Mouse (Mus musculus) embryo, embryonic 9.5 days (tissue): ENCODE results near the gene Diaph2.
"Not testable (repeated sequence)": the region's sequence is repeated elsewhere in the genome, so short reads cannot be mapped to it uniquely, and the experiment has no call there.

Experiments
- DNase-seq: peaks from one replicate; pipeline ENCODE4 v3.0.0-alpha.2; 2017; ENCODE audit errors: extremely low spot score

Gene Diaph2

GRCm38 (mm10) chrX:129831903-129832302, 82.4 kb downstream of the Diaph2 start:
- DNase-seq: no peak

DNA sequence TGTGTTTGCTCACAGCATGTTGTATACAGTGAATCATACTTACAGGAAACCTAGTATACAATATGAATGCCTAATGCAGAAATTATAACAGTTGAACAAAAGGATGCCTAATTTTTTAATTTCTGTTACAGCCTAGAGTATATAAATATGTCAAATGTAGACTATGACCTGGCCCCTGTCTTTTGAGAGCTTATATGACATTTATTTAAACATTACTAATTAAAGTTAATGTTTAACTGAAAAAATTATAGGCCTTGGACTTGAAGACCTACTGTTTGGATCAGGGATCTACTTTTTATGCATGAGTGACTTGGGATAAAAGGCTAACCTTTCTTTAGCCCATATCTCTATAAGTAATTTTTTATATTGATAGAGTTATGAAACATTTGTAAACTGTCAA, 84.3 kb downstream of the Diaph2 start:
- no peak for DNase-seq

DNA sequence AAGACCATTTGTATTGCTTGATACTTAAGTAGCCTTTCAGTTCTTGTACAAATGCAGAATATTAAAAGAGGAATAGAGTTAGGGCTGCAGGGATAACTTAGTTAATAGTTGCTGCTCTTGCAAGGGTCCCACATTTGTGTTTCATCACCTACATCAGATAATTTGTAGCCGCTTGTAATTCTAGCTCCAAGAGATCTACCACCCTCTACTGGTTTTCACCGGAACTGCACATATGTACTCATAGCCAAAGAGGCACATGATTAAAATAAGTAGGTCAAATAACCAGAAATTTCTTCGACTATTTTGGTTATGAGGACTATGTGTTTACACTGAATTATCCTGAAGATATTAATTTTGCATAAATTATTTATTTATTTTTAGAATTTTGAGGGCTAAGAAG, 134.9 kb downstream of the Diaph2 start:
- peak; percentile 20 for DNase-seq

GRCm38 (mm10) chrX:129925806-129926205, 176.3 kb downstream of the Diaph2 start:
- DNase-seq: no peak

DNA sequence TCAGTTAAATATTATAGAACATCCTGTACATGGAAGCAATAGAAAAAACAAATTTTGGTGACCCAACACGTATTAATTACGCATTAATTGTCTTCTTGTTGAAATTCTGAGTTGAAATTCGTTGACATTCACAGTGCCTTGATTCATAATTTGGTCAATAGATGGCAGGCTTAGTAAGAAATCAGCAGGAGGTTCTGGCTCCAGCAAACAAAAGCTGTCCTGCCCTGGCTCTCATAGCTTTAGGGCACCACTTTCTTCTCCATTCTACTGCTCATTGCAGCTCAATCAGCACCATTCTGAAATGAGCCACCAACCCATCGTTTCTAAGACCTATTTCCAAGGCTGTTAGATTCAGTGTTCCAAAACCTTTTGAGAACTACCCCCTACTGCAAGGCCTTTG, 225.3 kb downstream of the Diaph2 start:
- no peak for DNase-seq

DNA sequence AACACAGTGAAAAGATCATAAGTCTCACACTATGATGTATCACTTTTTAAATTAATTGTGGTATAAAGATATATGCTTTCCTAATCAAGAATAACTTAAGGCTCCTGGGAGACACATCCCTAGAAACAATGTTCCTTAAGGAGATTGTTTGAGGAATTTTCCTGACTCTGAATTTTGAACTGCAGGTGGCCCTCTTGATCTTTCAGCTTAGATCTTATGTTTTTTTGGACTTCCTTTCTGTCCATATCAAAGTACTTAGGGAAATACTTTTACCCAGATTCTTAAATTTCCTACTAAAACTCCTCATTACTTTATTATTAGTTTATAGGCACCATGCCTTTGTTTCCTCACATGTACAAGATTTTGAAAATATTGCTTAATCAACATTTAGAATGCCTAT, 258.7 kb downstream of the Diaph2 start:
- DNase-seq: no peak

GRCm38 (mm10) chrX:130019735-130020134, 270.2 kb downstream of the Diaph2 start:
- no peak for DNase-seq

GRCm38 (mm10) chrX:130044525-130044924, 295.0 kb downstream of the Diaph2 start:
- DNase-seq: no peak

- DNase-seq: no peak
These were observed 399.7 kb downstream of the Diaph2 start for GRCm38 (mm10) chrX:130149216-130149615.

GRCm38 (mm10) chrX:130152164-130152563, 402.6 kb downstream of the Diaph2 start:
- no peak for DNase-seq

- DNase-seq: no peak
These were observed 423.6 kb downstream of the Diaph2 start for GRCm38 (mm10) chrX:130173126-130173525.

GRCm38 (mm10) chrX:130187891-130188290, 438.3 kb downstream of the Diaph2 start:
- no peak for DNase-seq

DNA sequence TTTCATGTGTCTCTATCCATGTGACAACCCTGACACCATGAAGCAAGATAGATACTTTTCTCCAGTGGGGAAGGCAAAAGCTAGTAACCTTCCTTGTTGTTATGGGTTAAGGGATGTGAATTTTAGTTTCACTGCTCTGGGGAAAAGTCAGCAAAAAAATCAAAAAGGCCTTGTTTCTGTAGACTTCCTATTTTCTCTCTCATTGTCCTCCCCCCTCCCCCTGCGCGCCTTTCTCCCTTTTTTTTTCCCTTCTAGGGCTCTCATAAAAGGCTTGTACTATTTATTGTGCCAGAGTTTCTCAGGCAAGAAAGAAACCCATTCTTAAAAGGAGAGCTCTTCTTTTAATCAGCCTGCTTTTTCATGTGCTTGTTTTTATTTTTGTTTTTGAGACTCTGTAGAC, 438.9 kb downstream of the Diaph2 start:
- DNase-seq: no peak

DNA sequence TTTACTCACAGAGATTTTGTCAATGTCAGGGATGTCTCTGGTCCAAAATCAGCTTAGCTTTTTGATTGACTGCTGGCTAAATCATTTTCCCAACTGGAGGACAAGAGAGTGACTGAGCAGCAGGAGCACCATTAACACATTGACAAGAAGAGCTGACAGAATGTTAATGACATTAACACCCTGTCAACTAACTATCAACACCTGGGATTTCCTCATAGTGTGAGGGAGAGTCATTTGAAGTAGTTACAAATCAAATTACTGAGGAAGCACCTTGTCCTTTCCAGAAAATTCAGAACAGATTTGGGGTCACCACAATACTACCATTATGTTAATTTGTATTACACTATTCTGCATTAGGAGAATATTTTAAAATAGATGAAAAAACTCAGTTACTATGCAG, 439.7 kb downstream of the Diaph2 start:
- DNase-seq: no peak

- not testable (repeated sequence) for DNase-seq
These were observed 447.9 kb downstream of the Diaph2 start for GRCm38 (mm10) chrX:130197412-130197811.

- no peak for DNase-seq
These were observed 455.7 kb downstream of the Diaph2 start for GRCm38 (mm10) chrX:130205243-130205642.

GRCm38 (mm10) chrX:130212227-130212626, 462.7 kb downstream of the Diaph2 start:
- no peak for DNase-seq

DNA sequence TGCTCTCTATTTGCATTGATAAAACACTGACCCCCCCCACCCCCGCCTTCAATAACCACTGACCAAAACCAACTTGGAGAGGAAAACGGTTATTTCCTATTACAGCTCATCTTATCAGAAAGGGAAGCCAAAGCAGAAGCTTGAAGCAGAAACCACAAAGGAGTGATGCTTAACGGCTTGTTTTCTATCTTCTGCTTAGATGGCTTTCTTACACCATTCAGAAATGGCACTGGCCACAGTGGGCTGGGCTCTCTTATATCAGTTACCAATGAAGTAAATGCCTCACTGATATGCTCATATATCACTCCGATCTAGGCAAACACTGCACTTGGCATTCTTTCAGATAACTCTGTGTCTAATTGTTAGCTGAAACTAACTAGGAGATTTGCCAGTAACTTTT, 463.2 kb downstream of the Diaph2 start:
- DNase-seq: no peak

GRCm38 (mm10) chrX:130230045-130230444, 480.5 kb downstream of the Diaph2 start:
- DNase-seq: no peak

DNA sequence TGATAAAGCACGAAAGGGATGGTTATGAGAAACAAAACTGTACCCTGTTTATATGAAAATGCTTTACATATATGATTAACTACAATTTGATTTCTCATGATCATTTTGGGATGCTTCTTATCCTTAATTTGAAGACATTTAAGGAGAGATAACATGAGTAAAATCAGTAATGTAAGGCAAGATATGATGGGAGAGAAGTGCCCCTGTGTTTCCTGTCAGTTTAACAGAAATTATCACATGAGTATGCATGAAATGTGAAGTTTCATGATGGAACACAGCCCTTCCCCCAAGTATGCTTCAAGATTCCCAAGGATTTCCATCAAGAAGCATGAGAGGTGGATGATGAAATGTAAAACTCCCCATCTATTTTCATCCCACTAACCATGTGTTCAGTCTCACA, 485.6 kb downstream of the Diaph2 start:
- DNase-seq: no peak

DNA sequence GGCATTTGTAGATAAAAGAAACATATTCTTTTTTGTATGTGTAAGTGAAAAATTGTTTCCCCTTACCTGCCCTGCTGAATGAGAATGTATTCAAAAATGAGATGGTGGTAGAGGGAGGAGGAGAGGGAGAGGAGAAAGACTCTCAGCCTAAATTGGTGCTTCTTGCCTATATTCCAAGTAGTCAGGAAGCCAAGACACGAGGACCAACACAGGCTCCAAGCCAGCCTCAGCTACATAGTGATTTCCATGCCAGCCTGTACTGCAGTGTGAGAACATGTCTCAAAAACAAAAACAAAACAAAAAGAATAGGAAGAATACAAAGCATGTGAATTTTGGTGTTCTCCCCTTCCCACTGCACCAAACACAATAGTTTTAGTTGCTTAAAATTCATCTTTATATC, 497.1 kb downstream of the Diaph2 start:
- DNase-seq: no peak

DNA sequence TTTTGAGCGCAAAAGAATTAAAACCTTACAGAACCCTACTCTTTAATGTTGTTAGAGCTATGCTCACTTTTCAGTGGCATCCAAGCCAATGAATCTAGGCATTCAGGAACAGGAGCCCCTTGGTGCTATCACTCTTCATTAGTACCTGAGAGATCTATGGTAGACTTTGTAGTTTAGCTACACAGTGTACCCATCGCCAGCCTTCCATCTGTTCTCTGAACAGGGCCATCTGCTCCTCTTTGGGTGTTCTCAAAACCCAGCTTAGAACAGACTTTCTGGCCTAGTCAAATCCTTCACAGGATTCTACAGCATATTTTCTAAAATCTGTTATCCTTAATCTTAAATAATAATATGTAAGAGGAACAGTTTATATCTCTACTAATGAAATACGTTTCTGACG, 504.1 kb downstream of the Diaph2 start:
- DNase-seq: no peak

- DNase-seq: no peak
These were observed 516.2 kb downstream of the Diaph2 start for GRCm38 (mm10) chrX:130265707-130266106.

DNA sequence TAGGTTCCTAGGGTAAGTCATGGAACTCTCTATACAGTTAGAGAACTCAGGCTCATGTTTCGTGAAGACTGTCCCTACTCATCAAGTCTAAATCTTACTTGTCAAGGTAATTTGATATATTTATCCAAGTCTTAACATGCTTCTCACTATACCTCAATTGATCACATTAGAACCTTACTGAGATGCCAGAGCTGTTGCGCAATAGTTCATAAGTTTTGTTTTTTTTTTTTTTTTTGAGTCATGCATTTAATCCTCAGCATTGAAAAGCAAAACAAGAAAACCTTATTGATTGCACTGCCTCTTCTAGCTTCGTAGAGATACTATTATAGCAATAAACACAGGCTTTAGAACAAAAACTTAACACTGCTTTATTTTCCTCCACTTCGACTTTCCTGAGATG, 529.6 kb downstream of the Diaph2 start:
- no peak for DNase-seq

- DNase-seq: no peak
These were observed 531.9 kb downstream of the Diaph2 start for GRCm38 (mm10) chrX:130281484-130281883.
